Mouse (Mus musculus) lung, adult 2 months (tissue): ENCODE measurements around the gene Faf2. TPM values are rescaled to one million over a fixed set of nuclear protein-coding genes. Genes with fewer than 3 reads are reported as not detected.

Experiments
- DNase-seq: peaks from one replicate; pipeline ENCODE4 v3.0.0; 2022
- H3K4me1 ChIP-seq: fragments of 200-500 bp; 2 replicates; pipeline ENCODE4 v1.6.1; 2011; ENCODE audit warnings: low read length; ENCODE audit not compliant: control insufficient read depth, insufficient read depth
- H3K4me3 ChIP-seq: fragments of 200-500 bp; replicated peaks from 2 replicates; pipeline ENCODE3; 2011; ENCODE audit warnings: low read depth, mild to moderate bottlenecking, control low read depth, low read length; ENCODE audit errors: extremely low read depth
- CTCF ChIP-seq: fragments of 200-500 bp; IDR thresholded peaks from 2 replicates; pipeline ENCODE4 v1.5.1; 2011; ENCODE audit warnings: mild to moderate bottlenecking, low read length, control low read depth; ENCODE audit not compliant: insufficient read depth
- POLR2A ChIP-seq: fragments of 200-500 bp; IDR thresholded peaks from 2 replicates; pipeline ENCODE4 v1.6.1; 2011; ENCODE audit warnings: low read depth, mild to moderate bottlenecking, control low read depth, low read length, borderline replicate concordance; ENCODE audit errors: extremely low read depth
- WGBS: fragments of 180-500 bp; shearing (Covaris S2); methylation state at CpG from one replicate; pipeline ENCODE4 v1.1.7; 2018; 5-methylcytosine and 5-hydroxymethylcytosine counted together
- polyA plus RNA-seq: library from polyadenylated mRNA; depleted of rRNA; stranded (reverse); fragments of >200 nt; gene quantifications from 2 replicates; pipeline ENCODE4 v1.2.3, GENCODE M21; 2012; rRNA removed

Faf2 gene
- polyA plus RNA-seq, 1 experiment: 27.7 TPM

DNA sequence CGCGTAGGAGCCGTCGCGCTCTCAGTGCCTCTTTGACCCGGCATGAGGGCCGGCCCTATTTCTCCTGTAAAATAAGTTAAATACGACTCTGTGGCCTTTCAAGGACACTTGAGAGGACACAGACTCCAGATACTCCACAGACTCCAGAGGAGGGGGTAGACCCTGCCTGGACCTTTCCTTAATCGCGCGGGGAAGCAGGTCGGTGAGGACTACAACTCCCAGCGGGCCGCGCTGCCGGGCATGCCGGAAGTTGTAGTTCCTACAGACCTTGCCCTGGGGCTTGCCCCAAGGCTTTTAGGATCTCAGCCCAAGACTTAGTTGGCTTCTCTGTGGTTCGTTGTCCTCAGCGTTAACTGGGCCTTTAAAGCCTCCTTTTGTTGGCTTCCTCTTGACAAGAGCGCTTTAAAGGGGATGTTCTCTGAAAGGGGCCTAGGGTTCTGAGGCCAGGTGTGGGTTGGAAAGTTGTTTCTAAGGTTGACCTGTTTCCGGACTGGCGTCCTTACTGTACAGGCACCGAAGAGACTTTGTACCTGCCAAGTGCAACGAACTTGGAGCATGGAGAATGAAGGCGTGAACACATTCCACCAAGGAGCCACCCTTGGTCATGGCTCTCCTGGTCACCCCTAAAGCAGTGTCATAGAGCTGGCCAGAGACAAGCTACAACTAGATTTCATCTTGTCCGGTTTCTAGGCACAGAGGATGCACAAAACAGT is 72.9 kb downstream of the Faf2 start:
- peaks cover 16% of the 10 kb centered on the region for H3K4me1 ChIP-seq
- WGBS: 12% methylated on average over 26 of the region's 26 CpGs
- peak overlapping the region; percentile 78 for H3K4me3 ChIP-seq
- TF ChIP-seq CTCF (no peak), POLR2A (peak; percentile 48; the same call in 1 of the 2 replicates)
- peak; percentile 94 for DNase-seq

- DNase-seq: no peak
- peaks cover 16% of the 10 kb centered on the region for H3K4me1 ChIP-seq
- no peak overlapping the region for H3K4me3 ChIP-seq
- TF ChIP-seq POLR2A (no peak), CTCF (no peak)
- 90% methylated on average over 11 of the region's 11 CpGs for WGBS
These were observed 74.1 kb downstream of the Faf2 start for GRCm38 (mm10) chr13:54695479-54696230.

GRCm38 (mm10) chr13:54701243-54701642 is 79.7 kb downstream of the Faf2 start, which contains the start of gene Cdhr2:
Gene Cdhr2 (plus strand): TSS chr13:54701461.
- no peaks in the 10 kb centered on the region for H3K4me1 ChIP-seq
- no peak within 1 kb of the TSS for H3K4me3 ChIP-seq
- TF ChIP-seq CTCF (no peak), POLR2A (no peak)
- no peak for DNase-seq
- WGBS: 54% methylated on average over 5 of the region's 5 CpGs

DNA sequence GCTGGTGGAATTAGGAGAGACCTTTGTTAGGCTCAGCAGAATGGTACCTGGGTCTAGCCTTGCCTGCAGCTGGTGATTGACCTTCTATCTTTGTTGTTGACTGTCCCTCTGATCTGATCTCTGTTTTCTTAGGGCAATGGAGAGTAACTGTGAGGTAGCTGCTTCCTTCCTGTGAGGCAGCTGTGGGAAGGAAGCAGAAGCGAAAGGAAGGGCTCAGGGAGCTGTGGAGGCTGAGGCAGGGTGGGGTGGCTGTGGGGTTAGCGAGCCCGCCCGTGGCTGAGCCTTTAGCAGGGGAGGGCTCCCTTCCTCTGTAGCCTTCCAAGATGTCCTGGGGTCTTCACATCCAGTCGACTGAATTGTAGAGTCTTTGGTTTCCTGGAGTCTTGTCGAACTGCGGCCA is 80.9 kb downstream of the Faf2 start:
- WGBS: 28% methylated on average over 7 of the region's 7 CpGs
- no peak for TF ChIP-seq CTCF
- no peak for TF ChIP-seq POLR2A
- H3K4me3 ChIP-seq: no peak overlapping the region
- no peaks in the 10 kb centered on the region for H3K4me1 ChIP-seq
- DNase-seq: no peak

GRCm38 (mm10) chr13:54704890-54705289 is 83.3 kb downstream of the Faf2 start:
- TF ChIP-seq POLR2A (no peak), CTCF (no peak)
- no peak for DNase-seq
- 42% methylated on average over 6 of the region's 6 CpGs for WGBS
- no peaks in the 10 kb centered on the region for H3K4me1 ChIP-seq
- no peak overlapping the region for H3K4me3 ChIP-seq

DNA sequence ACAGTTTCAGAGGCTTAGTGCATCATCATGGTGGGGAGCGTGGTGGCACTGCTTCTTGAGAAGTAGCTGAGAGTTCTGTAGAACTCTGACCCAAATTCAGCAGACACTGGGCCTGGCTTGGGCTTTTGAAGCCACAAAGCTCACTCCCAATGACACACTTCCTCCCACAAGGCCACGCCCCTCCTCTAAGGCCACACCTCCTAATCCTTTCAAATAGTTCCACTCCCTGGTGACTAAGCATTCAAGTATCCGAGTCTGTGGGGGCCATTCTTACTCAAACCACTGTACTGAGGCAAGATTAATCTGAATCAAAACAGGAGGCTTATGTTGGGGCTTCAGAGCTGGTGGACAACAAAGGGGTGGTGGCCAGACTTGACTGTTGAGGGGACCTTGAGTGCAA is 89.3 kb downstream of the Faf2 start:
- no peaks in the 10 kb centered on the region for H3K4me1 ChIP-seq

More for the DNA sequence above, 89.3 kb downstream of the Faf2 start:
- TF ChIP-seq CTCF (no peak), POLR2A (no peak)
- no peak overlapping the region for H3K4me3 ChIP-seq
- DNase-seq: no peak
- WGBS: 81% methylated on average over 3 of the region's 3 CpGs

Other genes starting within 250 kb of the Faf2 start
- 27.8 and 35.6 TPM in 2 replicates for gene Thoc3, start 152.9 kb upstream of the Faf2 start, polyA plus RNA-seq
- gene Simc1, start 118.0 kb upstream of the Faf2 start, polyA plus RNA-seq: 4.8 and 5.7 TPM in 2 replicates
- 106 TPM in 2 replicates for gene 4833439L19Rik, start 56.3 kb upstream of the Faf2 start, polyA plus RNA-seq
- gene Arl10, start 46.8 kb upstream of the Faf2 start, polyA plus RNA-seq: 30.8 and 41.5 TPM in 2 replicates
- 4.8 and 9.1 TPM in 2 replicates for gene Nop16, start 31.7 kb upstream of the Faf2 start, polyA plus RNA-seq
- gene Higd2a, start 31.6 kb upstream of the Faf2 start, polyA plus RNA-seq: 110 and 112 TPM in 2 replicates
- gene Cltb, start 10.4 kb upstream of the Faf2 start, polyA plus RNA-seq: 96.4 and 109 TPM in 2 replicates
- gene Rnf44, start 72.1 kb downstream of the Faf2 start, polyA plus RNA-seq: 256 and 338 TPM in 2 replicates
- gene Cdhr2, start 79.7 kb downstream of the Faf2 start, polyA plus RNA-seq: 0.05 and 1.1 TPM in 2 replicates
- gene Gprin1, start 128.1 kb downstream of the Faf2 start, polyA plus RNA-seq: 0.07 and 0.09 TPM in 2 replicates
- gene Sncb, start 144.8 kb downstream of the Faf2 start, polyA plus RNA-seq: not detected in 2 replicates
- not detected in 2 replicates for gene Eif4e1b, start 162.2 kb downstream of the Faf2 start, polyA plus RNA-seq
- gene Tspan17, start 167.6 kb downstream of the Faf2 start, polyA plus RNA-seq: 32.1 and 34.7 TPM in 2 replicates